Mouse (Mus musculus) T-helper 17 cell (primary cell): ENCODE results near the gene Ankrd44.

ENCODE experiments used
- in situ Hi-C, 2 experiments: fragments of 300-600 bp; cut with MboI, MseI; formaldehyde crosslinking; loops; 1 replicate in 1 of 2; 2 replicates in 1 of 2; pipeline ENCODE4 v1.15.1; 2025; ENCODE audit warnings: high pct_unique_total_duplicates in 2 of 2

Ankrd44 gene

GRCm38 (mm10) chr1:54925971-54926771 lies at the start of gene Ankrd44:
Ankrd44 (minus strand) TSS chr1:54926387.
- in situ Hi-C loops: loop anchor here (5.0 to 10.0 kb wide), 4 partner anchors 59 to 509 kb away; no protein-coding TSS in a partner anchor

GRCm38 (mm10) chr1:54971687-54972404 lies 45.7 kb upstream of the Ankrd44 start:
- in situ Hi-C loops: no loop called here

- in situ Hi-C loops: no loop called here
Measured at GRCm38 (mm10) chr1:54966858-54967257, 40.7 kb upstream of the Ankrd44 start.

- in situ Hi-C loops: no loop called here
Measured at GRCm38 (mm10) chr1:54965159-54965995, 39.2 kb upstream of the Ankrd44 start.

DNA sequence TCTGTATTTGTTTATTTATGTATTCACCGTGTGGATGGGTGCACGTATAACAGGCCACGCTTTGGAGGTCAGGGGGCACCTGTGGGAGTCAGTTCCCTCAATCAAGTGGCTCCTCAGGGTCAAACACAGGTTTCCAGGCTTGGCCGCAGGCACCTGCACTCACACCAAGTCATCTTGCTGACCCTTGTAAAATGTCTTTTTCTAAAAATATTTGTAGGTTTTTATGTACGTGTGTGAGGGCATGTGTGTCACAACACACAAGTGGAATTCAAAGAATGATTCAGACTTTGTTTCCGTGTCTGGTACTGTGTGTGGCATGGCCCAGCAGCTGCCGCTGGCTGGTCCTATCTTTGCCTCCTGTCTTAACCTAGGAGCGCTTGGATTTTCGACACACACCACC lies 35.5 kb upstream of the Ankrd44 start:
- in situ Hi-C loops: loop anchor here in 1 of 2 experiments (5.0 kb wide), 1 partner anchor 294 kb away; no protein-coding TSS in a partner anchor

DNA sequence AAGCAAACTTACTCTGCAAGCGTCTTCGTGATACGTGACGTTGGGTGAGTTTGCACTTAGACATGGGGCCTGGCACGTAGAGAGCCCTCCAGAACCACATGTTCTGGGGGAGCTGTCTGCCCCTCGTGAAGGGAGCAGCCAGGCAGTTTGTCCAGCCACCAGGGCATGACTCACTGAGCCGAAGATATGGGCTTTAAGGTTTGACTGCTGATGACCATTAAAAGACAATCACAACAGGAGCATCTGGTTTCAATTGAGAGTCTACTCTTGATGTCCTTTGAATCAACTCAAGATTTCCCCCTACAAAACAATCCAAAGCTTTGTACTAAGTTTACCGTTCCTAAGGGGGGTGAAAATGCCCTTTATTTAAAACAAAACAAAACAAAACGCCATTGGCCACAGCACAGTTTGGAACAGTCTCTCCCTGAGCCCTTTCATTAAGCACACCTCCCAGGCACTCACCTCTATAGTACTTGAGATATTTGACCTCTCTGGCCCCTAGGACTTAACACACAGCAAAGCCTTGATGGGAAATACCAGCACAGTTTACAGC lies 34.5 kb upstream of the Ankrd44 start:
- in situ Hi-C loops: loop anchor here in 1 of 2 experiments (5.0 kb wide), 1 partner anchor 293 kb away; no protein-coding TSS in a partner anchor

GRCm38 (mm10) chr1:54958525-54958924 lies 32.3 kb upstream of the Ankrd44 start:
- in situ Hi-C loops: loop anchor here in 1 of 2 experiments (5.0 kb wide), 1 partner anchor 291 kb away; no protein-coding TSS in a partner anchor

GRCm38 (mm10) chr1:54956995-54957394 lies 30.8 kb upstream of the Ankrd44 start:
- in situ Hi-C loops: loop anchor here in 1 of 2 experiments (5.0 kb wide), 1 partner anchor 290 kb away; no protein-coding TSS in a partner anchor

DNA sequence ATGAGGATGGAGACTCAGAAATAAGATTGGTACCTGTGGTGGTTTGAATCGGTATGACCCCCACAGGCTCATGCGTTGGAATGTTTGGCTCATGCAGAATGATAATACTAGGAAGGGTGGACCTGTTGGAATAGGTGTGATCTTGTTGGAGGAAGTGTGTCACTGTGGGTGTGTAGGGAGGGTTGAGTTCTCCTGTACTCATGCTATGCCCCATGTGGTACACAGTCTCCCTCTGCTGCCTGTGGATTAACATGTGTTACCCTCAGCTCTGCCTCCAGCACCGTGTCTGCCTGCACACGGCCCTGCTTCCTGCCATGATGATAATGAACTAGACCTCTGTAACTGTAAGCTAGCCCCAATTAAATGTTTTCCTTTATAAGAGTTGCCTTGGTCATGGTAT lies 28.7 kb upstream of the Ankrd44 start:
- in situ Hi-C loops: loop anchor here in 1 of 2 experiments (5.0 kb wide), 1 partner anchor 288 kb away; no protein-coding TSS in a partner anchor

GRCm38 (mm10) chr1:54944648-54945047 lies 18.5 kb upstream of the Ankrd44 start:
- in situ Hi-C loops: no loop called here

GRCm38 (mm10) chr1:54935466-54935865 lies 9.3 kb upstream of the Ankrd44 start:
- in situ Hi-C loops: no loop called here

GRCm38 (mm10) chr1:54934911-54935310 lies 8.7 kb upstream of the Ankrd44 start:
- in situ Hi-C loops: no loop called here

DNA sequence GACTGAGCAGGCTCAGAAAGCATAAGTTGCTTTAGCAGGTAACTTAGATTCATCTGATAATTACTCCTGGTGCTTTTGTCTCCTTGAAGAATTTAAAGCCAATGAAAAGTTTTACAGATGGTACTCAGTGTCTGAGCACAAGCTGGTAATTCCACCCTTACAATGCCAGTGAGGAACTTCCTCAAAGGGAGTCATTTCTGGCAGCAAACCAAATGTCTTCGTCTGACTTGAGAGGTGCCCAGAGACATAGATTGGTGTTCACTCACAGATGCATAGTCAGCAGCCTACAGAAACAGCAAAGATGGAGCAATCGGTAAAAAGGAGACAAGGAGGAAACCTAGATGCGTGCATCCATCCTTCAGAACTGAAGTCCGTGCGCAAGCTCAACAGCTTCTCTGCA lies 7.5 kb upstream of the Ankrd44 start:
- in situ Hi-C loops: no loop called here

DNA sequence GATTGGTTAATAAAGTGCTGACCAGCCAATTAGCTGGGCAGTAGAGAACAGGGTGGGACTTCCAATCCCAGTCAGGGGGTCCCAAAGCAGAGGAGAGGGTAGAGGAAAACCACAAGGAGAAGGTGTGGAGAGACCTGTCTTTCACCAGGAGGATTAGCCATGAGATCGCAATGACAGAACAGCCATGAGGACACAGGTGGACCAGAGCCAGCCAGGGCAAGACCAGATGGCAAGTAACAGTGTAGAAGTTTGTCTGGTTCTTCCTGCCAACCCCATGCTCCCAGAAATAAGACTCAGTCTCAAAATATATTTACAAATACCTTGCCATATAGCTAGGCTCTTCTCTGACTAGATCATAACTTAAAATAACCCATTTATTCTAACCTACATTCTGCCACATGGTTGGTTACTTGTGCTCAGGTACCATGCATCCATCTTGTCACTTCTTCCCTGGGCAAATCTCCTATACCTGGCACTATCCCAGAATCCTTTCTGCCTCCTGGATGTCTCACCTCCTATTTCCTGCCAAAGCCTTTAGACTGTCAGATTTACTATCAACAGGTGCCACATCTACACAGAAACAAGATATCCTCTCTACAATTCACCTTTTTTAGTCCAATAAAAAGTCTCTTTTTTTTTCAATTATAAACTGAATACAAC lies 6.4 kb upstream of the Ankrd44 start:
- in situ Hi-C loops: no loop called here

DNA sequence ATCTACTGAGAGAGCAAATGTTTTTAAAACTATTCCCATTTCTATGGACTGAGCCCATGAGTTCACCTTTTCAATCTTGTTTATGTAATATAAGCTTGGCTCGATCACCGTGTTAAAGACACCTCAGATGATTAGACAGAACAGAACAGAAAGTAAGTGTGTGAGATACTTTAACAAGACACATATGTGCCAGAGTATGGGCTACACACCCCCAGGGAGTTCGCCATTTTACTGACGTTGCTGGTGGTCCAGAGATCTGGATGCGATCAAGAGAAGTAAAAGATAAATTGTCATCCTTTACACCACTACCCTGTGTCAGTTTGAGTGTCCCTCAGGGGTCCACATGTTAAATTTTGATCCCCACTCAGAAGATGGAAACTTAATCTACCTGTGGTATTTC lies 5.0 kb upstream of the Ankrd44 start:
- in situ Hi-C loops: no loop called here

GRCm38 (mm10) chr1:54930670-54931200 lies 4.5 kb upstream of the Ankrd44 start:
- in situ Hi-C loops: no loop called here

- in situ Hi-C loops: loop anchor here (5.0 to 10.0 kb wide), 4 partner anchors 58 to 509 kb away; no protein-coding TSS in a partner anchor
Measured at GRCm38 (mm10) chr1:54925451-54925934, 694 bp downstream of the Ankrd44 start.

DNA sequence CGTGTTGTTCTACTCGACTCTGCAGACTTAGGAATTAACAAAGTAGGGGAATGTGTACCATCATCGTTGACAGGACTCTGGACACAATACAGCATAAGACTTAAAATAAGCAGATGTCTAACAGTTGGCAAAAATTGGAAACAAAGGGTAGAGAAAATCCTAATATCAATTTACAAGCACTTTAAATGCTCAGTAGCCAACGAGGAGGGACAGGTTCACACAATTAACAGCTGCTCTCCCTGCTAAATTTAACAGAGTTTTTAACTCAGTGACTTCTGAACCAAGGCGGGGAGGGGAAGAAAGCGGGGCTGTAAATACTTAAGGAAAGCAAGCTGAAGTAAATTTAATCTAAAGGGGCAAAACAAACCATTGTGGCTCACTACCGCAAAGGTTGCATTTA lies 1.4 kb downstream of the Ankrd44 start:
- in situ Hi-C loops: loop anchor here (5.0 to 25.0 kb wide), 5 partner anchors 57 to 1137 kb away; partner anchors contain the start of gene Stk17b (in 2 of the 2)

- in situ Hi-C loops: loop anchor here (10.0 to 25.0 kb wide), 2 partner anchors 511 to 1137 kb away; partner anchors contain the start of gene Stk17b (in 2 of the 2)
Measured at GRCm38 (mm10) chr1:54924309-54924685, 1.9 kb downstream of the Ankrd44 start.
